Mouse (Mus musculus): Measurements from ENCODE around the gene Gm20388.

The Gm20388 gene

GRCm38 (mm10) chr8:123717516-123718490 is 3807.2 kb downstream of the Gm20388 start:
- peak; percentile 96 for DNase-seq (ENCODE audit: low spot score)

DNA sequence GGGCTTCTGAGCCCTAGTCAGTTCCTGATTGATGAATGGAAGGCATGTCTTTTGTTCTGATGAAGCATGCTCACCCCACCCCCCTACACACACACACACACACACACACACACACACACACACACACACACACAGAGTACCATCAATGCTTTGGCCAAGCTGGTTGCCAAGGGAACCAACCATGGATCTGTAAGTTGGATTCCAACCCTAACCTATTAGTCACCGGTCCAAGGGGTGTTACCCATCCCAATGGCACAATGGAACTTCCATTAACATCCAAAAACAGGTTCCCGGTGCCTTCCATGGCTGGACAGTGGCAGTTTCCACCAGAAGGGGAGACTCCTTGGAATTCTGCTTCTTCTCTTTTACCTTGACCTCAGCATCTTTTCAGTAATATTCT is 3808.1 kb downstream of the Gm20388 start:
- no peak for DNase-seq (ENCODE audit: low spot score)

- no peak for DNase-seq (ENCODE audit: low spot score)
Measured at GRCm38 (mm10) chr8:123719280-123719679, 3808.6 kb downstream of the Gm20388 start.

- no peak for DNase-seq (ENCODE audit: low spot score)
Measured at GRCm38 (mm10) chr8:123719811-123720210, 3809.2 kb downstream of the Gm20388 start.

DNA sequence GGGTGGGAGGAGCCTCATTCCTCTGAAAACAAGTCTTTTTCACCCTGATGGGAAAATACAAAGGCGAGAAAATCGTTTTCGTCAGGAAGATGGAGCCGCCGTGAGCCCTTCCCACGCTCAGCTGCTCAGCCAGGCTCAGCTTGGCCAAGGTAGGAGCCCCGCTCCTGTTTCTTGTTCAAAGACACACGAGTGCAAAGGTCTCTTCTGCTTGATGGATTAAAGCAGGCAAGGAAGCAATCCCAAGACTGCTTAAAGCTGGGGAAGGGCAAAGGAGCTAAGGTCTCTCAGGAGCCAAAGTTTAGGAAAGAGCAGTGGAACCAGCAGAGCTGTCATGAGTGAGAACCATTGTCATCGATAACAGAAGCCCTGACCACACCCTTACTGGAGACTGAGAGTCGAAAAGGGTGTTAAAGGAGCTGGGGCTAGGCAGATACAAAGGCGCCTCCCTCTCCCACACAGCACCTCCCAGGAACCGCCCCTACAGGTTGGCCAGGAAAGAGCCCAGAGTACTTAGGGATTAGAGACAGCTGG is 3809.9 kb downstream of the Gm20388 start:
- DNase-seq (ENCODE audit: low spot score), result no peak

DNA sequence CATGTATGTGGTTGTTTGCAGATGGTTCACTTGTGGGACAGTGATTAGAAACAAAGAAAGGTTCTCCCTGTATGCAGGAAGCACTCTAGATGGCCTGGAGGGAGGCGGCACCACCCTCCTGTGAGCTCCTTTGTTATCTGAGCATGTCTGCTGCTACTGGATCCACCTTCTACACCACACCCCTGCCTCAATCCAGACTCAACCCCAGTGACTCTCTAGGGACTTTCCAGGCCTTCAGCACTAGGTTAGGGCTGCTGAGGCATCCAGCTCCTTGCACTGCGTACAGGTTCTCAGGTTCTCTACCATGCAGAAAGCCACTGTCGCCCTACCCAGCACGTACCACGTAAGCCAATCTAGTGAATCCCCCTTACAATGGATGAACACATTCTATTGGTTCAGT is 3811.6 kb downstream of the Gm20388 start:
- peak; percentile 54 for DNase-seq (ENCODE audit: low spot score)

DNA sequence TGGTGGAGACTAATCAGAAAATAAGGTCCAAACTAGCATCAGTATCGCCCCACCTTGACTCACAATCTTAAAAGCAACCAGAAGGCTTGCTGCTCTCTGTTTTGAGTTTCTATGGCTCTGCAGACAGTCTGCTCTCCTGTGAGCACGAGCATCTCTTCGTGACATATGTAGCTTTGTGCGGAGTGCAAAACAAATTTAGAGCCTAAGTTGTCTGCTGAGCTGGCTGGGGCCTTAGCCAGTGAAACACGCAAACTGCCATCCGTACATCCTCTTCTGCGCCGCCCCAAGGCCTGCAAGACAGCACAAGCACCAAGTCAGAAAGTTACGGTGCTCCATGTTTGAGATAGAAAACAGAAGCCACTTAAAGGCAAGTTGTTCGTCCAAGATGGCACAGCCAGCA is 3814.1 kb downstream of the Gm20388 start:
- no peak for DNase-seq (ENCODE audit: low spot score)

- no peak for DNase-seq (ENCODE audit: low spot score)
Measured at GRCm38 (mm10) chr8:123725261-123725660, 3814.6 kb downstream of the Gm20388 start.

DNA sequence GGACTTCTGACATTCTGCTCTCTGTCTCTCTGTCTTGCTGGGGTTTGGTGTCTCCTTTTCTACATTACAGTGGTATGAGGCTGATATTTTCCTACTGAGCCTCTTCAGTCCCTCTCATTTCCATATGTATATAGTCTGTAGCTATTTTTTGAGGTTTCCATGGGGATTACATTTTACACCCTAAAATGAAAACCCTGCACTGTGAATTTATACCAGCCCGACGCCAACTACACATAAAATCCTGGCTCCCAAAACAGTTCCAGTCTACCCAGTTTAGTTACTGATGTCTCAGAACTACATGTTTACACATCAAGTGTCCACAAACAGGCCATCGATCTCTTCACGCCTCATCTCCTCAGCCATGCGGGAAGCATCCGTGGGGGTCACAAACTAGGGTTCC is 3816.1 kb downstream of the Gm20388 start:
- no peak for DNase-seq (ENCODE audit: low spot score)

- DNase-seq (ENCODE audit: low spot score), result peak; percentile 89
Measured at GRCm38 (mm10) chr8:123729055-123729785, 3818.6 kb downstream of the Gm20388 start.

- DNase-seq (ENCODE audit: low spot score), result peak; percentile 63
Measured at GRCm38 (mm10) chr8:123729786-123730411, 3819.3 kb downstream of the Gm20388 start.

DNA sequence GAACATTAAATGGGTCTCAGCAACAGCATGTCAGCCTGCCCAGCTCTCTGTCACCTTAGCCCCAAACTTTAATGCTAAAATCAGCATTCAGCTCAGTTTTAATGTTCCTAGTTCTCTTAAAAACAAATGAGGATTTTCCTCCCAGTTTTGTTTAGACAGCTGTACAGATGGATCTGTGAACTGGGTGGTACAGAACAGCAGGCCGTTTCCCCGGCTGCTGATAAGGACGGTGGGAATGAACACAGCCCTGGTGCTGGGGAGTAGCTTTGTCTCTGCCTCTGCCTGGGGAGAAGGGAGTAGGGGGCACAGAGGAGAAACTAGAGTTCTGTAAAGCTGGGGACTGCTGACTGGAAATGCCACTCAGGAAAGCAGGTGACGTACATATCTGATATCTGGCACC is 3821.7 kb downstream of the Gm20388 start:
- DNase-seq (ENCODE audit: low spot score), result no peak

- DNase-seq (ENCODE audit: low spot score), result no peak
Measured at GRCm38 (mm10) chr8:123734486-123734885, 3823.8 kb downstream of the Gm20388 start.

DNA sequence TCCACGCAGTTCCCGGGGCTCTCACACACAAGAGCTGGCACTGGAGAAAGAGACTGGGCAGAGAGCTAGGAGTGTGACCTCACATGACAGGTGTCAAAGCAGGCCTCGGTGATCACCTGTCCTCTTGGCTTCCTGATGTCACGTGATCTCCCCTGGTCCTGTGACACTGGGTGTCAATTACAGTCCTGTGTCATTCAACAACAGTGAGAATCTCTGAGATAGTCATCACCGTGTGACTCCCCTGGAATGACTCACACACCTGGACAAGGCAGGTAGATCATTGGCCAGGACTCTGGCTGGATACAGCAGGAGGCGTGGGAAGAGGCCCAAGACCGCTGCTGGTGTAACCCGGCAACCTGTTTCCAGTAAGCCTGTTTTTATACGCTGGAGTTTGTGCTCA is 3826.3 kb downstream of the Gm20388 start:
- no peak for DNase-seq (ENCODE audit: low spot score)

DNA sequence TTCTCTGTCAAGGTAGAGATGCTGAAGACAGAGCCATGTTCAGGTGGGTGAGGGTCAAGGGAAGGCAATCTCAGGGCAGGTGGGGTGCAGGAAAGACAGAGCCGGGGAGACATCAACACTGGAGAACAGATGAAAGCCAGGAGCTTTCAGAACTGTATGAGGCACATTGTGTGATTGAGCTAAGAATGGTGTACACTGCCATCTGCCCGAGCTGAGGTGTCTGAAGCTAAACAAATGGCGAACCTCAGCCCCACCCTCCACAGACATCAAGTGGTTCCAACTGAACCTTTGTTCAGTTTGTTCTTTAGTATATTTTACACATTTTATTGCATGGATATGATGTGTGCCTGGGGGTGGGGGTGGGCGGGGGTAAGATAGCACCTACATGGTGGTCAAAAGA is 3829.6 kb downstream of the Gm20388 start:
- no peak for DNase-seq (ENCODE audit: low spot score)

- DNase-seq (ENCODE audit: low spot score), result no peak
Measured at GRCm38 (mm10) chr8:123741232-123741631, 3830.6 kb downstream of the Gm20388 start.

DNA sequence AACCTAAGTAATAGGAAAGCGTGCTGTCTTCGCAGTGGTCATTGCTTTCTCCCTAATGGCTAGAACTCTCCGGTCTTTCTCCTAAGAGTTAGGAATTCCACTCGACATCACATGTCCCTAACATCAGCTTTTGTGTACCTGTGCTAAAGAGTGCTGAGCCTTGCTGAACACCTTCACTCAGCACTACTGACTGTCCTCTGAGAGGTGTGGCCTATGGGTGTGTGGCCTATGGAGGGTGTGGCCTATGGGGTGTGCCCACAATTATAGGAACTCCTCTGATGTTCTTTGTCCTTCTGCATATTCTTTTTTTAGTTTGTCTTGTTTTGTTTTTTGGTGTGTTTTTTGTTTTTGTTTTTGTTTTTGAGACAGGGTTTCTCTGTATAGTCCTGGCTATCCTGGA is 3835.8 kb downstream of the Gm20388 start:
- no peak for DNase-seq (ENCODE audit: low spot score)

GRCm38 (mm10) chr8:123747772-123748171 is 3837.1 kb downstream of the Gm20388 start:
- no peak for DNase-seq (ENCODE audit: low spot score)

- DNase-seq (ENCODE audit: low spot score), result no peak
Measured at GRCm38 (mm10) chr8:123750171-123750693, 3839.6 kb downstream of the Gm20388 start.

DNA sequence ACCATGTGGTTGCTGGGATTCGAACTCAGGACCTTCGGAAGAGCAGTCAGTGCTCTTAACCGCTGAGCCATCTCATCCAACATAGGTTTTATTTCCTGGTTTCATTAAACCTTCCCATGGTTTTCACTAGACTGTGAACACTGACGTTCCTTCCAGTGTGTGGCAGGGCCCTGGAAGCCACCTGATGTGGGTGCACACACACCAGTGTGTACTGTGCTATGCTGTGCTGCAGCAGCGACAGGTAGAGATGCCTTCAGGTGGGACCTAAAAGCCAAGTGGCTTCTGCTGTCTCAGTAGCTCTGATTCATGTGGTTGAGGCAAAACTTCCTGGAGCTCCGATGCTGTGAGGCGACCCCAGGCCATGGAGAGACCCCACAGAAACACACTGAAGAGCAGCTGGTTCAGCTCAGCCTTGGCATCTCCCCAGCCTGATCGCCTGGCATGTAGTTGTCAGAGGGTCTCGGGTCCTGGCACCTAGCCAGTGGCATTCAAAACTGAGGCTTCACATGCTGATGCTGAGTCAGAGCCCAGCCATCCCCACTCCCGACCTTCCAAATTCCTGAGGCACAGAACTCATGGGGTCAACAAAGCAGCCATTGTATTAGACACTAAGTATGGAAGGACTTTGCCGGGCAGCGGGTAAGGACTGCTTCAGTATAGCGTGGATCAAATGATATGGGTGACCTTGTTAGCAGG is 3842.3 kb downstream of the Gm20388 start:
- DNase-seq (ENCODE audit: low spot score), result peak; percentile 49

- no peak for DNase-seq (ENCODE audit: low spot score)
Measured at GRCm38 (mm10) chr8:123753604-123754375, 3843.1 kb downstream of the Gm20388 start.

All from MN1 (cell line).